Mouse (Mus musculus): ENCODE results near the gene Tjp3. TPM values are rescaled to one million over a fixed set of nuclear protein-coding genes. Genes with fewer than 3 reads are reported as not detected.
A peak's percentile ranks its signal among the peaks of the same experiment; 100 is the strongest.

Tjp3 gene
- polyA plus RNA-seq (2012; rRNA removed): 0.38 and 0.40 TPM in 2 replicates
- polyA plus RNA-seq (2014; fragmentation: Nextera tagmentation; extraction: Ambion mirVana): 0.20 and 0.37 TPM in 2 replicates

DNA sequence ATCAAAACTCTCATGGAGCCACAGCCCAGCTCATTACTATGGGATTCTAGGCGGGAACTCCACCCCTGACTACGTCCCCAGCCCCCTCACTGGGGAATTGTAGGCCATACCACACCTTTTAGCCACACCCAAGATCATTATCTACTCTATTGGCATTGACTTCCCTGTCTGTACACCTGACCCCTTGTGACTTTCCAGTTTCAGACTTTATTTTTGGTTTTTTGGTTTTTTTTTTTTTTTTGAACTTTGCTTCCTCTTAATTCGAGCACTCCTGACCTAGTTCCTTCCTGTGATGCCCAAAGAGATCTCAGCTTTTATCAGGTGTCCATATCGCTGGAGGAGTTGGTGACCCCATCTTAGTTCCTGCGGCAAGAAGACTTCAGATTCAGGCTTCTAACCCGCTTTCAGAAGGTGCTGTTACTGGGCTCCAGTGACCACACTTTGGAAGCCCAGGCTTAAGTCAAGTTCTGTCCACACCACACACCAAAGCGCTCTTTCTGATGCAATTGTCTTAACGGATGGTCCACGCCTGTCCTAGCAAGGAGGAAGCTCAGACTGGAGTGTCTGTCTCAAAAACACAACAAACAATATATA lies at the start of gene Tjp3:
Gene Tjp3 (minus strand): TSS at position 71 of the 594 bp plus-strand sequence.
- H3K36me3 ChIP-seq (replicated peaks; ENCODE audit: control insufficient read depth, insufficient read depth, low read depth): no peaks in the 10 kb centered on the region
- no peaks in the 10 kb centered on the region for H3K9me3 ChIP-seq (ENCODE audit: control insufficient read depth, low read length)
- no peak within 1 kb of the TSS for H3K27ac ChIP-seq
- H3K4me1 ChIP-seq (replicated peaks; ENCODE audit: control insufficient read depth in 2 of 2, insufficient read depth in 2 of 2, low read length in 1 of 2): peaks cover 14 to 28% of the 10 kb centered on the region in 2 experiments
- H3K4me2 ChIP-seq (ENCODE audit: low read depth): peak within 1 kb of the TSS; percentile 5; the same call in 1 of the 2 replicates
- no peak for ATAC-seq (ENCODE audit: insufficient read depth)
- TF ChIP-seq CTCF (IDR thresholded peaks at IDR 0.05; ENCODE audit: low read depth) (no peak), EP300 (IDR thresholded peaks at IDR 0.05; ENCODE audit: low read depth) (no peak)
- 47% methylated on average over 9 of the region's 9 CpGs for WGBS (ENCODE audit: insufficient replicate concordance)
- no peak for DNase-seq (ENCODE audit: low read depth in 3 of 3, low spot score in 3 of 3)
- no peak within 1 kb of the TSS for H3K9ac ChIP-seq (replicated peaks)
- H3K27me3 ChIP-seq (ENCODE audit: control insufficient read depth, insufficient read depth, low read length): no peaks in the 10 kb centered on the region; the same call in 1 of the 2 replicates
- H3K4me3 ChIP-seq (ENCODE audit: insufficient read depth in 1 of 2, low read depth in 2 of 2, low read length in 2 of 2): no peak within 1 kb of the TSS

DNA sequence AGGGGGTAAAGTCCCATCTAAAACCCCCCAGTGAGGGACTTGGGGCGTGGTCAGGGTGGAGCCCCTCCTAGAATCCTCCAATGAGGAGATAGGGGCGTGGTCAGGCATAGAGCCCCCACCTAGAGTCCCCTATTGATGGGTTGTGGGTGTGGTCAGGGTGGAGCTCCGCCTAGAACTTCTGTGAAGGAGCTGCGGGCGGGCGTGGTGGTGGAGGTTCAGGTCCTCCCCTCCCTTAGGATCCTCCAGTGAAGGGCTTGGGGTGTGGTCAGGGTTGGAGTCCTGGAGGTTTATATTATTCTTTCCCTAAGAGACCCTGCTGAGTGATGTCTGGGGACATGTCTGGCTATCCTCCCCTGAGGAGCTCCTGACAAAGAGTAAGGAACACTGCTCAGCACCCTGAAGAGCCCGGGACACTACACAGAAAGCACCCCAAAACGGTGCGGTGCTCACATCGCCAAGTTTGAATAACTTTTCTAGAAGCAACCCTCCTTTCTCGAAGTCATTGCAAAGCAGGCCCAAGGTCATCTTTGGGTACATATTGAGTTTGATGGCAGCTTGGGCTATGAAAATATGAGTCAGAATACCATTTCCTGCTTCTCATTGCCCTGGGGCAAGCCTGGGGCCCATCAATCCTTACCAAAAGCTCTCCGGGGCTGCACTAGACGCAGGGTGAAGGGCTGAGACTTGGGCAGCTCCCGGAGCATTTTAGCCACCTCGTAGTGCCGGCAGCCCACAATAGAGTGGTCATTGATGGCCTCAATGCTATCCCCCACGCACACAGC lies 49.4 kb upstream of the Tjp3 start:
- ATAC-seq (ENCODE audit: insufficient read depth) (peak; percentile 50; the same call in 1 of the 2 replicates), DNase-seq (ENCODE audit: low read depth in 3 of 3, low spot score in 3 of 3) (no peak)
- no peaks in the 10 kb centered on the region for H3K9me3 ChIP-seq (ENCODE audit: control insufficient read depth, low read length)
- no peak overlapping the region for H3K4me3 ChIP-seq (ENCODE audit: insufficient read depth in 1 of 2, low read depth in 2 of 2, low read length in 2 of 2)
- H3K36me3 ChIP-seq (replicated peaks; ENCODE audit: control insufficient read depth, insufficient read depth, low read depth): no peaks in the 10 kb centered on the region
- no peak overlapping the region for H3K4me2 ChIP-seq (ENCODE audit: low read depth)
- peaks cover 8 to 12% of the 10 kb centered on the region in 2 experiments for H3K4me1 ChIP-seq (replicated peaks; ENCODE audit: control insufficient read depth in 2 of 2, insufficient read depth in 2 of 2, low read length in 1 of 2)
- H3K9ac ChIP-seq (replicated peaks): no peak overlapping the region
- H3K27me3 ChIP-seq (ENCODE audit: control insufficient read depth, insufficient read depth, low read length): peaks cover 41% of the 10 kb centered on the region
- H3K27ac ChIP-seq: no peak overlapping the region
- 35% methylated on average over 17 of the region's 17 CpGs for WGBS (ENCODE audit: insufficient replicate concordance)
- no peak for TF ChIP-seq CTCF (IDR thresholded peaks at IDR 0.05; ENCODE audit: low read depth)

DNA sequence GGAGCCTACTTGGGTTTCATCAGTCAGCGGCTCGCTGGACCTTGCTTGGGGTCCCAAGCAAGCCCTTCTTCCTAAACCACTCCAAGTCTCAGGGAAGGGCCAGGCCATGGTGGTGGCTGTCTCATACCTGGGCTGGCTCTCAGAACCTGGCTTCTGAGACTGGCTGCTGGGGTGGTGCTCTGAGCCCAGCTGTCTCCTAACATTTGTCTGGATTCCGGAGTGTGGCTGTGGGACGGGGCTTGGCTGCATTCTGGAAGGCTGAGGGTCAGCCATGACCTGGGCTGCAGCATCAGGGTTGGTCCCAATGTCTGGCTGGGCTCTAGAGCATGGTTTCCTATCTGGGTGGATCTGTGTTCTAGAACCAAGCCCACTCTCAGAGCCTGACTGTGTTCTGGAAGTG lies 45.2 kb upstream of the Tjp3 start:
- Histone ChIP-seq H3K9me3 (ENCODE audit: control insufficient read depth, low read length) (no peaks in the 10 kb centered on the region), H3K9ac (replicated peaks) (no peak overlapping the region), H3K4me2 (ENCODE audit: low read depth) (no peak overlapping the region), H3K4me3 (ENCODE audit: insufficient read depth in 1 of 2, low read depth in 2 of 2, low read length in 2 of 2) (no peak overlapping the region), H3K27ac (no peak overlapping the region), H3K36me3 (replicated peaks; ENCODE audit: control insufficient read depth, insufficient read depth, low read depth) (no peaks in the 10 kb centered on the region), H3K4me1 (replicated peaks; ENCODE audit: control insufficient read depth in 2 of 2, insufficient read depth in 2 of 2, low read length in 1 of 2) (peaks cover 8 to 12% of the 10 kb centered on the region in 2 experiments), H3K27me3 (ENCODE audit: control insufficient read depth, insufficient read depth, low read length) (peaks cover 1% of the 10 kb centered on the region)
- 75% methylated on average over 4 of the region's 4 CpGs for WGBS (ENCODE audit: insufficient replicate concordance)
- DNase-seq (ENCODE audit: low read depth in 3 of 3, low spot score in 3 of 3) (no peak), ATAC-seq (ENCODE audit: insufficient read depth) (no peak)
- TF ChIP-seq EP300 (IDR thresholded peaks at IDR 0.05; ENCODE audit: low read depth) (no peak), CTCF (IDR thresholded peaks at IDR 0.05; ENCODE audit: low read depth) (no peak)

DNA sequence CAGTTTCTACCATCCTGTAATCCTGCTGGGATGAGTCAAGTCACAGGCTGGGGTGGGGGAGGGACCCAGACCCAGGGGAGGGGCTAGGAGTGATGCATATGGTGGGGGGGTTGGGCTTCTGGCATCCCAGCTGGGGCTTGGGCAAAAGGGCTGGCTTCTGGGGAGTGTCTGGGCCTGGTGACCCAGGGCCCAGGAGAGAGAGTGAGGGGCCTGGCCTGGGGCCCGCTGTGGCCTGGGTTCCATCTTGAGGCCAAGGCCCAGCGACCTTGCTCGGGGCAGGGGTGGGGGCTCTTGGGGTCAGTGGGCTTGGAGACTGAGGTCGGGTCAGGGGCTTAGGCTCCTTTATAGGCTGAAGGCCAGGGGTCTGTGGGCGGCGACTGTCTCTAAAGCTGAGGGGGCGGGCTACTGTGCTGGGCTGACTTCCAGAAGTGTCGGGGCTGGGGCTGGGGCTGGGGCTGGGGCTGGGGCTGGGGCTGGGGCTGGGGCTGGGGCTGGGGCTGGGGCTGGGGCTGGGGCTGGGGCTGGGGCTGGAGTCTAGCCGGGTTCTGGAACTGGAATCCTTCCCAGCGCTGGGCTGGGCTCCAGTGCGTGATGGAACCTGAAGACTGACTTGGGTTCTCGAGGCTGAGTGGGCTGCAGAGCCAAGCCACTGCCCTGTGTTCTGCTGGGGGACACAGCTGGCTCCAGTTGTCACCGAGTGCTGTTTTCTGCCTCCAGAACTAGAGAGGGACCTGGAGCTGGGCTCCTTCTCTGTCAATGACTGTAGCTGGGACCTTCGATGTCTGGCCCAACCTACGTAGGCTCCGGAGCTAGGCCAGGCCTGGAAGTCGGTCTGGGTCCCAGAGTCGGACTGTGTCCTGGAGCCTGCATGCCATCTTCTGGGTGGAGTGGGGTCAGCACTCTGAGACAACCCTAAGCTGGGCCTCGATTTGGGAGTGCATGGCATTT lies 44.3 kb upstream of the Tjp3 start:
- Histone ChIP-seq H3K4me3 (ENCODE audit: insufficient read depth in 1 of 2, low read depth in 2 of 2, low read length in 2 of 2) (no peak overlapping the region), H3K4me2 (ENCODE audit: low read depth) (no peak overlapping the region), H3K9me3 (ENCODE audit: control insufficient read depth, low read length) (no peaks in the 10 kb centered on the region), H3K27ac (no peak overlapping the region), H3K4me1 (replicated peaks; ENCODE audit: control insufficient read depth in 2 of 2, insufficient read depth in 2 of 2, low read length in 1 of 2) (peaks cover 5% of the 10 kb centered on the region in 2 experiments), H3K36me3 (replicated peaks; ENCODE audit: control insufficient read depth, insufficient read depth, low read depth) (no peaks in the 10 kb centered on the region), H3K27me3 (ENCODE audit: control insufficient read depth, insufficient read depth, low read length) (no peaks in the 10 kb centered on the region; the same call in 1 of the 2 replicates), H3K9ac (replicated peaks) (no peak overlapping the region)
- TF ChIP-seq EP300 (IDR thresholded peaks at IDR 0.05; ENCODE audit: low read depth) (no peak), CTCF (IDR thresholded peaks at IDR 0.05; ENCODE audit: low read depth) (no peak)
- 70% methylated on average over 19 of the region's 19 CpGs for WGBS (ENCODE audit: insufficient replicate concordance)
- DNase-seq (ENCODE audit: low read depth in 3 of 3, low spot score in 3 of 3) (no peak), ATAC-seq (ENCODE audit: insufficient read depth) (no peak)
